Mouse (Mus musculus) right cerebral cortex, adult 2 months (tissue): Measurements from ENCODE around the gene Mterf4.

Experiments
- DNase-seq, 2 experiments: peaks; one replicate each; pipeline ENCODE4 v3.0.0; 2021 to 2022; ENCODE audit warnings: low spot score in 2 of 2

Gene Mterf4

DNA sequence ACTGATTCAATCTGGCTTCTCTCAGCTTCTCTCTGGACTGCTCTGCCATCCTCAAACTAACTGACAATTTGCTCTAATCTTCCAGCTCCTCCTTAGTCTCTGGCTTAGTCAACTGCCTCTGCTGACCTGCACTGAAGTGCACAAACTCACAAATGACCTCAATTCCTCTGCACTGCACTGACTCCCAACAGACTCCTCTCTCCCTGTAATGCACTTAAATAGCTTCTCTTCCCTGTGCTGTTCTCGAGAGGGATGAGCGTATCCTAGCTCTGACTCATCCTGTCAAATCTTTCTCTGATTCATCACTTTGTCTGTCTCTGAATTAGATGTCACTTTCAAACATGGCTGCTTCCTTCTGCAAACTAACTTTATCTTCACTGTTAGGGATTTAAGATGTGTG lies 37.5 kb downstream of the Mterf4 start:
- no peak for DNase-seq

DNA sequence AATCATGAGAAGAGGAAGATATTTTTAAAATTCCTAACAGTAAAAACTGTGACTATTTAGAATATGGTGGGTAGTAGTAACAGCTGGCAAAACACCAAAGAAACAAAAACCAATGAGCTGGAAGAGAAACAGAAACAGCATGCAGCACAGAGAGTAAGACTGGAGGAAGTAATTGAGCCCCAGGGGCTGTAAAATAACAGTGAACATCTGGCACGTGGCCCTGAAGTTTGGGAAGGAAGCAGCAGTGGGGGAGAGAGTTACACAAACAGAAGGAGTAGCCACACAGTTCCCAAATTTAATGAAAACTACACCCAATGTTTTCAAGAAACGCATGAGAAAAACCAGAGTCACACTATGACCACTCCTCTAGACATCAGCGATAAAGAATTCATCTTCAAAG lies 38.5 kb downstream of the Mterf4 start:
- DNase-seq, result no peak

DNA sequence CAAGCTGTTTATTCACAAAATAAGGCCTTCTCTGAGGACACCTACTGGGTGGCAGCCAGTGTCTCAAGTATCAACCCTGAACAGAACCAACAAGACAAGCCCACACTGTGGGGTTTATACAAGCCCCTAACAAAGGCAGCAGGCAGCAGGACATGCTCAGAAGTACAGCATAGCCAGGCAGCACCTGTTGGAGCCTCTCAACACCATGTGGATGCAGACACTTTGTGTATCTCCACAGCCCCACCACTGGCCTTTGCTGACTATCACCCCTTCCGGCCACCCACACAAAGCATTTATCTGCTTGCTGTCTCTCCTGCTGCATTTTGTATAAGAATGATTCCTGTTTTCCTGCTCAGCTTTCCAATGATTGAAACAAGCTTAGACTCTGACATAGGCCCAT lies 48.2 kb downstream of the Mterf4 start:
- DNase-seq, result no peak

DNA sequence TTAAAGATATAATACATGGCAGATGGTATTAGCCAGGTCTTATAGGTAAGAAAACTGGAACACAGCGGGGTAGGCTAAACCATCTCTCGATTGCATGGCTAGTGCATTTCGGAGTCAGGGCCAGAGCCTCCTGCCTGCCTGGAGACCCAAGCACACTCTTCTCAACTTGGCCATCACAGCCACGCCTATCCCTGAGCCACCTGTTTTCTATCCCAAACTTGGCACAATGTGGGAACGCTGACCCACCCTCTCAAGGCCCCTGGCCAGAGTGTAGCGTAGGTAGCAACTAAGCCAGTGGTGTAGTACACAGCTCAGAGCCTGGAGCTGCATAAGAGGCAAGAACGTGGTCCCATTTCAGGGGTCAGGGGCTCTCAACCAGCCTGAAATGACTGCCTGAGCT lies 50.0 kb downstream of the Mterf4 start:
- no peak for DNase-seq

GRCm38 (mm10) chr1:93252586-93252985 lies 53.1 kb downstream of the Mterf4 start:
- DNase-seq, result no peak
